Mouse (Mus musculus) MEL (cell line): ENCODE measurements around the gene Rsph6a. TPM values are rescaled to one million over a fixed set of nuclear protein-coding genes. Genes with fewer than 3 reads are reported as not detected.

ENCODE experiments used
- DNase-seq: peaks from one replicate; pipeline ENCODE4 v3.0.0; 2011; ENCODE audit warnings: low read depth, low spot score
- H3K27ac ChIP-seq: 2 replicates; pipeline ENCODE4 v1.5.1; 2012; ENCODE audit warnings: low read depth, mild to moderate bottlenecking, control low read depth, low read length, moderate library complexity; ENCODE audit not compliant: control insufficient read depth
- H3K27me3 ChIP-seq, 2 experiments: fragments of 150-350 bp in 1 of 2; sonication (generic) in 1 of 2; 2 replicates each; pipeline ENCODE4 v1.6.1; 2012; ENCODE audit warnings: low read length in 2 of 2, mild to moderate bottlenecking in 2 of 2, improper control_type of control experiment in 1 of 2, moderate library complexity in 1 of 2; ENCODE audit not compliant: insufficient read depth in 2 of 2, control insufficient read depth in 1 of 2
- H3K36me3 ChIP-seq, 2 experiments: 2 replicates each; pipeline ENCODE4 v1.6.1; 2012 to 2014; ENCODE audit warnings: low read length in 2 of 2, improper control_type of control experiment in 1 of 2, inconsistent platforms in 1 of 2, mild to moderate bottlenecking in 1 of 2; ENCODE audit not compliant: insufficient read depth in 2 of 2, control insufficient read depth in 1 of 2
- H3K4me1 ChIP-seq, 2 experiments: fragments of 150-350 bp in 1 of 2; sonication (generic) in 1 of 2; 2 replicates each; pipeline ENCODE4 v1.6.1; 2012; ENCODE audit warnings: low read length in 2 of 2, improper control_type of control experiment in 1 of 2, mild to moderate bottlenecking in 1 of 2; ENCODE audit not compliant: insufficient read depth in 2 of 2, control insufficient read depth in 1 of 2
- H3K4me3 ChIP-seq, 2 experiments: fragments of 150-350 bp in 1 of 2; sonication (generic) in 1 of 2; 2 replicates each; pipeline ENCODE4 v1.5.1; 2012; ENCODE audit warnings: low read depth in 2 of 2, low read length in 2 of 2, mild to moderate bottlenecking in 2 of 2, moderate library complexity in 2 of 2, control low read depth in 1 of 2, improper control_type of control experiment in 1 of 2; ENCODE audit not compliant: control insufficient read depth in 1 of 2, insufficient read depth in 1 of 2
- H3K79me2 ChIP-seq: 2 replicates; pipeline ENCODE4 v1.6.1; 2012; ENCODE audit warnings: mild to moderate bottlenecking, low read length, moderate library complexity; ENCODE audit not compliant: control insufficient read depth, poor library complexity, insufficient read depth
- H3K9ac ChIP-seq: 2 replicates; pipeline ENCODE4 v1.6.1; 2012; ENCODE audit warnings: low read depth, mild to moderate bottlenecking, control low read depth, low read length, moderate library complexity; ENCODE audit not compliant: control insufficient read depth, poor library complexity, severe bottlenecking
- H3K9me3 ChIP-seq: fragments of 150-350 bp; sonication (generic); replicated peaks from 2 replicates; pipeline ENCODE4 v1.6.1; 2012; ENCODE audit warnings: mild to moderate bottlenecking, low read length, improper control_type of control experiment, moderate library complexity; ENCODE audit not compliant: insufficient read depth
- CHD2 ChIP-seq: IDR thresholded peaks from 2 replicates; pipeline ENCODE4 v1.6.1; 2011; ENCODE audit warnings: low read length, improper control_type of control experiment
- CTCF ChIP-seq, 3 experiments: IDR thresholded peaks in 2 of 3; conservative IDR thresholded peaks in 1 of 3; 2 replicates each; pipeline ENCODE4 v1.5.1; 2011 to 2012; ENCODE audit warnings: low read length in 3 of 3, low read depth in 2 of 3, mild to moderate bottlenecking in 2 of 3, improper control_type of control experiment in 1 of 3, inconsistent platforms in 1 of 3, mixed read lengths in 1 of 3, moderate library complexity in 1 of 3; ENCODE audit not compliant: control insufficient read depth in 1 of 3, insufficient read depth in 1 of 3, poor library complexity in 1 of 3, severe bottlenecking in 1 of 3
- EP300 ChIP-seq, 2 experiments: IDR thresholded peaks; 2 replicates each; pipeline ENCODE4 v1.6.1; 2011; ENCODE audit warnings: improper control_type of control experiment in 2 of 2, low read length in 2 of 2, low read depth in 1 of 2, mild to moderate bottlenecking in 1 of 2
- GATA1 ChIP-seq: IDR thresholded peaks from 2 replicates; pipeline ENCODE4 v1.6.1; 2011; ENCODE audit warnings: low read depth, low read length, improper control_type of control experiment
- JUND ChIP-seq: IDR thresholded peaks from 2 replicates; pipeline ENCODE4 v1.6.1; 2011; ENCODE audit warnings: low read depth, mild to moderate bottlenecking, improper control_type of control experiment, low read length
- MAFK ChIP-seq: IDR thresholded peaks from 2 replicates; pipeline ENCODE4 v1.6.1; 2011; ENCODE audit warnings: low read depth, mild to moderate bottlenecking, low read length, improper control_type of control experiment, borderline replicate concordance
- MAX ChIP-seq: IDR thresholded peaks from 2 replicates; pipeline ENCODE4 v1.6.1; 2011; ENCODE audit warnings: low read length, improper control_type of control experiment
- MEF2A ChIP-seq: IDR thresholded peaks from 2 replicates; pipeline ENCODE4 v1.6.1; 2014; ENCODE audit warnings: low read depth, mild to moderate bottlenecking, inconsistent platforms, low read length, improper control_type of control experiment; ENCODE audit not compliant: poor library complexity, insufficient replicate concordance, severe bottlenecking; ENCODE audit errors: extremely low read depth
- MXI1 ChIP-seq: IDR thresholded peaks from 2 replicates; pipeline ENCODE4 v1.6.1; 2011; ENCODE audit warnings: mild to moderate bottlenecking, low read depth, low read length, improper control_type of control experiment
- POLR2A ChIP-seq, 2 experiments: IDR thresholded peaks; 2 replicates each; pipeline ENCODE4 v1.6.1; 2011 to 2012; ENCODE audit warnings: low read length in 2 of 2, mild to moderate bottlenecking in 2 of 2, control low read depth in 1 of 2, improper control_type of control experiment in 1 of 2, low read depth in 1 of 2, moderate library complexity in 1 of 2; ENCODE audit not compliant: control insufficient read depth in 1 of 2, insufficient read depth in 1 of 2, poor library complexity in 1 of 2
- POLR2AphosphoS2 ChIP-seq: IDR thresholded peaks from 2 replicates; pipeline ENCODE4 v1.6.1; 2011; ENCODE audit warnings: low read length, improper control_type of control experiment
- RAD21 ChIP-seq: IDR thresholded peaks from 2 replicates; pipeline ENCODE4 v1.6.1; 2011; ENCODE audit warnings: mild to moderate bottlenecking, low read depth, low read length, improper control_type of control experiment
- TAL1 ChIP-seq: IDR thresholded peaks from 2 replicates; pipeline ENCODE4 v1.6.1; 2012; ENCODE audit warnings: mild to moderate bottlenecking, inconsistent platforms, low read length, moderate library complexity, mixed read lengths
- TBP ChIP-seq: IDR thresholded peaks from 2 replicates; pipeline ENCODE4 v1.8.0; 2011; ENCODE audit warnings: low read depth, low read length, improper control_type of control experiment
- TCF12 ChIP-seq: IDR thresholded peaks from 2 replicates; pipeline ENCODE4 v1.6.1; 2014; ENCODE audit warnings: low read depth, mild to moderate bottlenecking, inconsistent platforms, low read length, improper control_type of control experiment, moderate library complexity
- ZMIZ1 ChIP-seq: IDR thresholded peaks from 2 replicates; pipeline ENCODE4 v1.6.1; 2012; ENCODE audit warnings: low read depth, mild to moderate bottlenecking, inconsistent platforms, low read length, improper control_type of control experiment, moderate library complexity
- ZNF384 ChIP-seq: IDR thresholded peaks from 2 replicates; pipeline ENCODE4 v1.6.1; 2012; ENCODE audit warnings: low read depth, mild to moderate bottlenecking, inconsistent platforms, low read length, improper control_type of control experiment
- polyA plus RNA-seq, 2 experiments: library from polyadenylated mRNA; stranded (reverse) in 1 of 2; unstranded in 1 of 2; fragments of >175 nt in 1 of 2; fragments of >200 nt in 1 of 2; gene quantifications; 2 replicates each; pipeline versions ENCODE4 v1.2.1 to v1.2.4; 2012; ENCODE audit warnings: low replicate concordance in 2 of 2, low read depth in 1 of 2; ENCODE audit not compliant: insufficient read length in 2 of 2, insufficient read depth in 1 of 2, missing spikeins in 1 of 2
- total RNA-seq: library from RNA; depleted of rRNA; stranded (reverse); fragments of 300-350 nt; gene quantifications from 2 replicates; pipeline ENCODE4 v1.2.3, GENCODE M21; 2012

The Rsph6a gene
- total and polyA plus RNA-seq, 3 experiments, result 0.04 to 0.23 TPM; not detected in 1

DNA sequence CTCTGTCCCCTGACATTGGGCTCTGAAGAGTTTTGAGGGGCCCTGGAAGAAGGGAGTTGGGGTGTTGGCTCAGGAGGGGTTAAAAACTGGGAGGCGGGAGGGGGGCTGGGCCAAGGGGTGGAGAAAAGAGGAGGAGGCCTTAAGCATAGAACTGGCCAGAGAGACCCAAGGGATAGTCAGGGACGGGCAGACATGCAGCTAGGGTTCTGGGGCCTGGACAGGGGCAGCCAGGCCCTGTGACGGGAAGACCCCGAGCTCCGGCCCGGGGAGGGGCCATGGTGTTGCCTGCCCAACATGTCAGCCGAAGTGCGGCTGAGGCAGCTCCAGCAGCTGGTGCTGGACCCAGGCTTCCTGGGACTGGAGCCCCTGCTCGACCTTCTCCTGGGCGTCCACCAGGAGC is 29.2 kb downstream of the Rsph6a start, which contains the start of gene Dmpk:
Dmpk (plus strand) TSS at position 149 of the 400 bp plus-strand sequence.
- peaks cover 5 to 14% of the 10 kb centered on the region in 2 experiments for H3K4me1 ChIP-seq
- no peaks in the 10 kb centered on the region for H3K27me3 ChIP-seq
- no peak within 1 kb of the TSS for H3K27ac ChIP-seq

DNA sequence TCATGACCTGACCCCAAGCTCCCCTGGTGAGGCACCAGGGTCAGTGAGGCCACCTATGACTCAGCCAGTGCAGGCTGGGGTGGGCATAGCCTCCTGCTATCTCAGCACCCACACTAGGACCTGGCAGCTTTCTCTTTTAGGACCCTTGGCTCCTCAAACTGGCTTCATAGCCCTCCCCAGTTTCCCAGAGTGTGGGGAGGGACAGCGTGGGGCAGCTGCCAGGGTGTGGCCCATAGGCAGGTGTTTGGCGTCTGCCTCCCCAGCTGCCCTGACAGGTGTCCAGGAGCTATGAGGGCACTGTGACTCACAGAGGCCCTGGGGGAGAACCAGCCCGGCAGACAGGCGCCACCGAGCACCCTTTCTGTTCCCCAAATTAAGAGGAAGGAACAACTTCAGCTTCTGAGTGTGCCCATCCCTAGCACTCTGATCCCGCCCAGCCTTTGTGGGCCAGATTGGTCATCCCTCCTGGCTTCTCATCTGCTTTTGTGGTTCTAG is 29.8 kb downstream of the Rsph6a start:
- H3K4me3 ChIP-seq, result no peak overlapping the region
- peaks cover 5 to 14% of the 10 kb centered on the region in 2 experiments for H3K4me1 ChIP-seq
- no peak overlapping the region for H3K27ac ChIP-seq
- peak; percentile 57 for DNase-seq
- no peaks in the 10 kb centered on the region for H3K9me3 ChIP-seq
- H3K36me3 ChIP-seq, result peaks cover 0 to 8% of the 10 kb centered on the region in 2 experiments; a peak in 2 of 4 replicates
- no peak overlapping the region for H3K9ac ChIP-seq
- no peaks in the 10 kb centered on the region for H3K27me3 ChIP-seq
- H3K79me2 ChIP-seq, result no peaks in the 10 kb centered on the region
- TF ChIP-seq MAFK, result no peak
- 0 out of 2 replicates have a peak, but pooled peaks have one; percentile 16 for TF ChIP-seq TCF12
- TF ChIP-seq ZNF384, result no peak
- TF ChIP-seq, all 39 proteins: peak for 1

More for the DNA sequence above, 29.2 kb downstream of the Rsph6a start, which contains the start of gene Dmpk:
- Histone ChIP-seq H3K36me3 (peaks cover 0 to 8% of the 10 kb centered on the region in 2 experiments; a peak in 2 of 4 replicates), H3K4me3 (no peak within 1 kb of the TSS), H3K9me3 (no peaks in the 10 kb centered on the region), H3K9ac (no peak within 1 kb of the TSS), H3K79me2 (no peaks in the 10 kb centered on the region; the same call in 1 of the 2 replicates)
- DNase-seq, result no peak
- TF ChIP-seq POLR2A (IDR thresholded peaks at IDR 0.05; ENCODE audit: control insufficient read depth in 1 of 2, insufficient read depth in 1 of 2, low read depth in 1 of 2, low read length in 2 of 2, poor library complexity in 1 of 2) (no peak), MXI1 (no peak), TAL1 (no peak), ZMIZ1 (no peak), CHD2 (no peak), POLR2AphosphoS2 (no peak), MEF2A (no peak)

DNA sequence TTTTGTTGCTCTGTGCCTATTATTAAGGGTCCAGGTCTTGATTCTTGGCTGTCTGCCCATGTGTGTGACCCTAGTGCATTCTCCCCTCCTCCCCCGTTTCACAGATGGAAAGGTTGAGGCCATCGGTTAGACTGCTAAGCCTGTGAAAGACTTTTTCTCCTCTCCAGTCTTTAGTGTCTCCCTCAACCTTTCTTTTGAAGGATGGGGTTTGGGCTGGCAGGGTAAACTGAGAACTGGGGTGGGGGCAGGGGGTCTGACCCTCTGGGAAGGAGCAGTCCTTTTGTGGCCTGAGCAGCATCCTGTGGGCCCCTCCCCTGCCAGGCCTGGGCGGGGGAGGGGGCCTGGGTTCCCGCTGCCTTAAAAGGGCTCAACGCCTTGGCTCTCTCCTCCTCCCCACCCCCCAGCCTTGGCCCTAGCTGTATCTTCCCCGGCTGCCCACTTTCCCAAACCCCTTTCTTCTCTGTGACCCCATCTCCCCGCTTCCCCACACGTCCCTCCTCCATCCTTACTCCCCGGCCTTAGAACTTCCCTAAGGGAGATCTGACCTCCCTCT is 30.5 kb downstream of the Rsph6a start:
- Histone ChIP-seq H3K9me3 (no peaks in the 10 kb centered on the region), H3K79me2 (no peaks in the 10 kb centered on the region), H3K27ac (no peak overlapping the region), H3K4me1 (peaks cover 5 to 14% of the 10 kb centered on the region in 2 experiments), H3K4me3 (no peak overlapping the region), H3K27me3 (no peaks in the 10 kb centered on the region), H3K9ac (no peak overlapping the region), H3K36me3 (peaks cover 0 to 8% of the 10 kb centered on the region in 2 experiments; a peak in 2 of 4 replicates)
- DNase-seq, result no peak
- TF ChIP-seq RAD21 (no peak), TBP (no peak), MXI1 (no peak), GATA1 (no peak), CTCF (IDR thresholded peaks at IDR 0.05 in 2 of 3, conservative IDR thresholded peaks at IDR 0.05 in 1 of 3; ENCODE audit: control insufficient read depth in 1 of 3, insufficient read depth in 1 of 3, low read depth in 2 of 3, low read length in 3 of 3, poor library complexity in 1 of 3, severe bottlenecking in 1 of 3) (no peak), JUND (no peak), EP300 (IDR thresholded peaks at IDR 0.05; ENCODE audit: low read depth in 1 of 2, low read length in 2 of 2) (no peak), MAX (no peak), POLR2A (IDR thresholded peaks at IDR 0.05; ENCODE audit: control insufficient read depth in 1 of 2, insufficient read depth in 1 of 2, low read depth in 1 of 2, low read length in 2 of 2, poor library complexity in 1 of 2) (no peak), TAL1 (no peak)
